Mouse (Mus musculus): ENCODE data around the gene Pex11a.
A peak's percentile ranks its signal among the peaks of the same experiment; 100 is the strongest.

Gene Pex11a

GRCm38 (mm10) chr7:79738913-79739312, 4.0 kb downstream of the Pex11a start:
- DNase-seq (ENCODE audit: low spot score in 2 of 2) = no peak

- DNase-seq (ENCODE audit: low spot score in 2 of 2) = no peak
These were observed 6.4 kb downstream of the Pex11a start for GRCm38 (mm10) chr7:79736511-79736910.

GRCm38 (mm10) chr7:79734563-79734962, 8.4 kb downstream of the Pex11a start:
- no peak for DNase-seq (ENCODE audit: low spot score in 2 of 2)

DNA sequence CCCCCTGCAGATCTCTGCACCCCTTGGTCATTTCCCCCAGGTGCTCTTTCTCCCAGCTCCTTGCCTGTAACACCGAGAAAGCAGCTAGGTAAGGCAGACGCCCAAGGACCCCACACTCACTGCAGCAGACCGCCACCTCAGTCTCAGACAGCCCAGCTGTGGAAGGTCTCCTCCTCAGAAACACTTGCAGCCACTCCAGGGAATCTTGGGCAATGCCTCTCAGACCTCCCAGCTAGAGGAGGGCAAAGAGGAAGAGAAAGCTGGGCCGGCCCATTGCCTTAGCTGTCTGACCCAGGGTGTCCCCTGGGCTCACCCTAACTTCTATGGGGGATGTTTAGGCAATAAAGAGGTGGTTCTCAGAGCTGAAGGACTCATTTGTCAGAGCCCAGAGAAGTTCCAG, 10.3 kb downstream of the Pex11a start, which contains the start of gene Plin1:
Plin1 (minus strand) TSS at position 282 of the 400 bp plus-strand sequence.
- DNase-seq (ENCODE audit: low spot score in 2 of 2) = no peak

- DNase-seq (ENCODE audit: low spot score in 2 of 2) = no peak
These were observed 11.5 kb downstream of the Pex11a start for GRCm38 (mm10) chr7:79731438-79731837.

DNA sequence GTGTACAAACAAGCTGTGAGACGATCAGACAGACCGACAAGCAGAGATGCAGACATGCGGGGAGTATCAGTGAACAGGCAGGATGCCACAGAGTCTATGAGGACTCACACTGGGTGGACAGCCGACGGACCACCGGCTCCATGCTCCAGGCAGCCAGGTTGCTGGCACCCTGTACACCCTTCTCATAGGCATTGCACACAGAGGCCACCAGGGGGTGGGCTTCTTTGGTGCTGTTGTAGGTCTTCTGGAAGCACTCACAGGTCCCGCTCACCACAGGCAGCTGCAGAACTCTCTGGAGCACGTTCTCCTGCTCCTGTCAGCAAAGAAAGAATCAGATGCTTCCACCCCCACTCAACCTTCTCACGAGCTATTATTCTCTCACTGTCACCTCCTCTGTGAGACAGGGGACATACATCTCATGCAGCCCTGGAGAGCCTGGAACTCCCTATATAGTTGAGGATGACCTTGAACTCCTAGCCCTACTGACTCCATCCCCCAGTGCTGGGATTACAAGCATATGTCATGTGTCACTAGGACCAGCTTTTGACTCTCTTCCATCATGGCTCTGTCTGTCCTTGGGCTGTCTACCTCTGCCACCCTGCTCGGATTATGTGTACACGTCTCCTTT, 13.1 kb downstream of the Pex11a start:
- no peak for DNase-seq (ENCODE audit: low spot score in 2 of 2)

DNA sequence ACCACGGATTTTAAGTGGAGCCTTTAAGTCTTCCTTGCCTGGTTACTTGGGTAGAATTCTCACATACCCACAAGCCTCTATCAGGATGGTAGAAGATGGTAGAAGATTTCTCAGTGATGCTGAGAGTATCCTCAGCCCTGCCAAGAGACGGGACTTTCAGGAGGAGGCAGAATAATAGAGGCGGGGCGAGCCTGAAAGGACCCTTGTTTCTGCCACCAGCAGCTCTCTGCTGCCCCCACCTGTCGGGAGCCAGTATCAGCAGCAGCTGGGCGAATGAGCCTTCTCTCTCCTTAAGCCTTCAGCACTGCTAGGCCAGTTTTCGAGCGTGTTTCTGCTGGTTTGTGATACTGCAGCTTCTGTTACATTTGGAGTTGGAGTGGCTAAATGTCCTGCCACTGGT, 13.8 kb downstream of the Pex11a start:
- peak in 1 of 2 experiments; percentile 38 for DNase-seq (ENCODE audit: low spot score in 2 of 2)

GRCm38 (mm10) chr7:79728219-79728618, 14.7 kb downstream of the Pex11a start:
- peak in 1 of 2 experiments; percentile 41 for DNase-seq (ENCODE audit: low spot score in 2 of 2)

DNA sequence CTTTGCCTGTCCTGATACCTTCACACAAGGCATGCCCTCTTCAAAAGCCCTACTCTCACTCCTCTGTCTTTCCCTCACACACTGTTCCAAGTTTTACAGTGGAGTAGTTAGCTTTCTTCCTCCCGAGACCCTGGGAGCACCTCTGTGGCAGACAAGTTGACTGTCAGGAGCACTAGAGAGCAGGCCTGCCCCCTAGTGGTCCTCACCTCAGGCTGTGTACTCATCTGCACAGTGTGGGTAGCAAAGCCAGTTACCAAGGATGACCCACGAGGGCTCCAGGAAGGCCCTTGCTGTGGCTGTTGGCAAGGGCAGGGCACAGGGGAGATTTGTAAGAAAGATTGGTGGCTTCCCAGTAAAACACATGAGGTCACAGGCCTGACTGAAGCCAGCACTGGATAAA, 15.8 kb downstream of the Pex11a start:
- DNase-seq (ENCODE audit: low spot score in 2 of 2) = no peak

GRCm38 (mm10) chr7:79721386-79721977, 21.4 kb downstream of the Pex11a start:
- no peak for DNase-seq (ENCODE audit: low spot score in 2 of 2)

GRCm38 (mm10) chr7:79715187-79715981, 27.5 kb downstream of the Pex11a start, which contains the start of gene Kif7:
Gene Kif7, minus strand, starts transcription at chr7:79715720.
- peak in 1 of 2 experiments; percentile 28 for DNase-seq (ENCODE audit: low spot score in 2 of 2)

GRCm38 (mm10) chr7:79710831-79711230, 32.1 kb downstream of the Pex11a start:
- no peak for DNase-seq (ENCODE audit: low spot score in 2 of 2)

DNA sequence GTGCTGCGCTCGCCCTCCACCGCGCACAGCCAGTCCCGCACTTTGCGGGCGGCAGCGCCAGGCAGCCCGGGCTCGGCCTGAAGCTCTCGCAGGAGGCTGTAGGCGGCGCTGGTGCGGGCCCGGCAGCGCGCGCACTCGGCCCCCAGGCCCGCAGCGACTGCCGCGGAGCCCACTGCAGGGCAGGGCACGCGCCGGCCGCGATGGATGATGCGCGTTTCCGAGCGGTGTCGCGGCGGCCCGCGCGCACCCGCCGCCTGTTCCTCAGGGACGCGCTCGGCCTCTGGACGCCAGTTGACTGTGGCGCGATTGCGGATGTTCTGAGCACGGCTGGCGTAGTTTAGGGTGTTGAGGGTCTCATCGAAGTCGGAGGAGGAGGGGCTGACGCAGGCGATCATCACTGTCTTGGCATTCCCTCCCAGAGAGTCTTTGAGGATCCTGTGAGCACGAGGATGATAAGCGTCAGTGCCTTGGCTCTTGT, 32.8 kb downstream of the Pex11a start:
- no peak for DNase-seq (ENCODE audit: low spot score in 2 of 2)

DNA sequence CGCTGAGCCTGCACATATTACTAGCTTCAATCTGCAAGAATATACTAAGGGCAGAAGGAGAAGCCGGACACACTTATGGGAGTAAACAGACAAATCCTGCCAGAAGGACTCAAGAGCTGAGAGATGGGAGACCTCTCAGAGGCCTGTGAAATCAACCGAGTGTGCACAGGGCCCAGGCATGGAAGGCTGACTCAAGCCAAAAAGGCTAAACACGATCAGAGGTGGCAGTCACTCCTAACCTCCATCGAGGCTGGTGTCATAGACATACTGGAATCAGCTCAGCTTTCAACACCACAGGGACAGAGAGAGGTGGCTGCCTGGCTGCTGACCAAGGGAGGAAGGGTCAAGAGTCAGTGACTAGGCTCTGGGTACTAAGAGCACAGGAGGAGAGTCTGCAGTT, 37.7 kb downstream of the Pex11a start:
- DNase-seq (ENCODE audit: low spot score in 2 of 2) = no peak

GRCm38 (mm10) chr7:79702755-79703154, 40.2 kb downstream of the Pex11a start:
- DNase-seq (ENCODE audit: low spot score in 2 of 2) = no peak

GRCm38 (mm10) chr7:79696495-79696894, 46.4 kb downstream of the Pex11a start:
- no peak for DNase-seq (ENCODE audit: low spot score in 2 of 2)
